Mouse (Mus musculus) ES-E14 (cell line): ENCODE measurements around the gene Jade1.

ENCODE experiments used
- HCFC1 ChIP-seq: IDR thresholded peaks from 2 replicates; pipeline ENCODE4 v1.6.1; 2012; ENCODE audit warnings: low read length, inconsistent platforms, borderline replicate concordance; ENCODE audit not compliant: insufficient read depth
- MAFK ChIP-seq: IDR thresholded peaks from 2 replicates; pipeline ENCODE4 v1.6.1; 2014; ENCODE audit warnings: mild to moderate bottlenecking, low read depth, low read length, inconsistent platforms; ENCODE audit not compliant: insufficient read depth
- ZC3H11A ChIP-seq: IDR thresholded peaks from 2 replicates; pipeline ENCODE4 v1.6.1; 2012; ENCODE audit warnings: low read depth, mild to moderate bottlenecking, inconsistent platforms, low read length, borderline replicate concordance

GRCm38 (mm10) chr3:41548238-41548637 is 7.3 kb upstream of the Jade1 start:
- TF ChIP-seq ZC3H11A (no peak), HCFC1 (no peak), MAFK (no peak)
